Mouse (Mus musculus) induced T-regulatory cell, adult 2 months (primary cell): Measurements from ENCODE around the gene Gm49396.

Source experiments
- DNase-seq: peaks from one replicate; pipeline ENCODE4 v3.0.0-alpha.2; 2012; ENCODE audit warnings: low read depth

Gm49396 gene

GRCm38 (mm10) chr7:30587842-30588667, 24.9 kb downstream of the Gm49396 start:
- DNase-seq, result peak; percentile 61

GRCm38 (mm10) chr7:30588676-30589434, 25.7 kb downstream of the Gm49396 start, which contains the start of gene Kmt2b:
Kmt2b (minus strand) TSS chr7:30588726.
- peak; percentile 94 for DNase-seq

GRCm38 (mm10) chr7:30589435-30590301, 26.5 kb downstream of the Gm49396 start:
- peak; percentile 88 for DNase-seq

DNA sequence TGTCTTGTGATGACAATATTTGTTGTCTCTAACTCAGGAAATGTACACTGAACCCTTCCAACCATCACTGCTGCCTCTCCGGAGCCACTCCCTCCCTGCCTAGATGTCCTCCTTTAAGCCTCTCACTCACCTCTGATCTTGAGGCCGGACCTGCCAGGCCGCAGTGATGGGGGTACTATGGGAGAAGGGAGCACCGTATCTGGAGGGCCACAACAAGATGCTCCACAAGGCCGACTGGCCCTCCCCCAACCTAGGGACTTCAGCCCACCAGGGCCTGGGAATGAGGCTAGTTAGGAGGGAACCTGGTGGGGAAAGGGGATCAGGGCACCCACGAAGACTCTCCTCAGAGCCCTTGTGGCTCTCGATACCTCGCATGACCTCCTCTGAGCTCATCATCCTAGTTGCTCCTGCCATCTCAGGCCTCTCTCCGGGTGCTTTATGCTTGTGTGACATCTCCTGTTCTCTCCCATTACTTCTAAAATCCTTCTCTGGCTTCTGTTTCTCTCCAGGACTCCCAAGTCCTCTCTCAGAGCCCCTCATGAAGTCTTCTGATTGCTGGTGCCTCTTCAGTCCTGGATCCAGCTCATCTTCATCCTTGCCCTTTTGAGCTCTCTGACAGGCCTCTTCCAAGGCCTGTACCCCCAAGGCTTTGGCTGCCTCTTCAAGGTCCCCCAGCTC, 27.9 kb downstream of the Gm49396 start:
- DNase-seq, result no peak

GRCm38 (mm10) chr7:30591605-30591951, 28.4 kb downstream of the Gm49396 start:
- no peak for DNase-seq

GRCm38 (mm10) chr7:30592772-30593423, 29.8 kb downstream of the Gm49396 start:
- DNase-seq, result peak; percentile 76

DNA sequence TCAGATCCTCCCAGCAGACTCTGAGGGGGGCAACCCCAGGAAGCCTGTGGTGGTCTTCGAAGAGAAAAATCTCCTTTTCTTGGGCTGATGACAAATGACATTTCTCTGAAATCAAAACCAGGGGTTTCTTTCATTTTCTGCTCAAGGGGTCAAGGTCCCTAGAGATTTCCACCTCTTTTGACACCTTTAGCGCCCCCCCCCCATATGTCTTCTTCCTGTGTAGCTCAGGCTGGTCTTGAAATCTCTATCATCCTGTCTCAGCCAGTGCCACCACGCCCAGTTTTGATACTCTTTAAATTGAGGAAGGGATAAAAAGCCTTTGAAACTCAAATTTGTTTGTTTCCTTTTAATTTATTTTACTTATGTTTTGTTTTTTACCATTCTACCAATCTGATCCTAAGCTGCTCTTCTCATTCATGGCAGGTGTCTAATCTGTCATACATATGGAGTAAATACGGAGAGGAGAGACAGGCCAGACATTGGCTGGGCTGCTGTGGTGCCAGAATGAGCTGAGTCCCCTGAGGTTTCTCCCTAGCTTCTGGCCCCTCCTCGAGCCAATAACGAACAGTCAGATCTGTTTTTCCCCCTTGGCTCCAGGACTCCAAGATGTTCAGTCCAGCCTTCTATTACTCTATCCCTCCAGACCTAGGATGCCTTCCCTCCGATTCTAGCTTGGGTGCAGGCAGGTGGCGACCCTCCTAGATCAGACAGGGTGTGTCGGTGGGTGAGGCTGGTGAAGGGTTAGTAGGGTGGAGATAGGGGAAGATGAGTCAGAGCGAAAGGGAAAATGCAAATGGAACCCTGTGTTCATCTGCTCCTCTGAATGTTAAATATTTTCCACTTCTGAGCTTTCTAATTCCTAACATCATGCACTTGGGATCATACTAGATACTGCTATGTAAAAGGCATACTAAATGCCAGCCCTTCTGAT, 30.7 kb downstream of the Gm49396 start:
- peak; percentile 81 for DNase-seq

- DNase-seq, result peak; percentile 69
Measured at GRCm38 (mm10) chr7:30594510-30595024, 31.4 kb downstream of the Gm49396 start.

GRCm38 (mm10) chr7:30596093-30596492, 32.9 kb downstream of the Gm49396 start:
- DNase-seq, result no peak

- DNase-seq, result no peak
Measured at GRCm38 (mm10) chr7:30596811-30597210, 33.7 kb downstream of the Gm49396 start.

GRCm38 (mm10) chr7:30598786-30599185, 35.6 kb downstream of the Gm49396 start, which contains the start of gene Zbtb32:
Zbtb32 (minus strand) TSS chr7:30598909.
- DNase-seq, result no peak

- DNase-seq, result peak; percentile 85
Measured at GRCm38 (mm10) chr7:30599933-30600353, 36.8 kb downstream of the Gm49396 start.

DNA sequence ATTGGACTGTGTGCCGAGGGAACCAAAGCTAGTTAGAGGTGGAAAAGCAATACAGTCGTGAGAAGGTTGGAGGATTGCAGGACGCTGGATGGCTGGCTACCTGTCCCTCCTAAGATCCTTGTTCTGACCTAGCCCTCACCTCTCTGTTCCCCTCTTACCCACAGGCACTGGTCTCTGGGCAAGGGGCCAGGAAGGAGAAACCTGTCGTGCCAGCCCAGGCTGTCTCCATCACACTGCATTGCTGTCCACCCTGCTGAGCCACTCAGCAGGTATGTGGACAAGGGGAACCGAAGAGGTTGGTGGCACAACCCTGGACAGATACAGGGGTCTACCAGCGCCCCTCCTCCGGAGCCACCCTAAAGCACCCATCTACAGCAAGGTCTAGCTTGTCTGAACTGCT, 37.5 kb downstream of the Gm49396 start:
- no peak for DNase-seq

- no peak for DNase-seq
Measured at GRCm38 (mm10) chr7:30602583-30602982, 39.4 kb downstream of the Gm49396 start.

DNA sequence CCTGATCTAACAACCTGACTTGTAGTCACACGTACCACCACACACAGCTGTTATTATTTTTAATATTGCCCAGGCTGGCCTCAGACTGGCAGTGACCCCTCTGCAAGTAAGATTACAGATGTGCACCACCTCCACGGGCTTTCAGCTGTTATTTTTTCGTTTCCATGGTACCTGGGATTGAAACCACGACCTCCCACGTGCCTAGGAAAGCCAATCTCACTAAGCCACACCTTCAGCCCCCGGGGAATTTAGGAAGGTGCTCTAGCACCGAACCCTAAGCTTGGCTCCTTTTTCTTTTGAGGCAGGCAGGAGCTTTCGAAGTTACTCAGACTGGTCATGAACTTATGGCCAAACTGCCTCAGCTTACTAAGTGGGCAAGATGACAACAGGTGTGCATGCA, 41.3 kb downstream of the Gm49396 start:
- DNase-seq, result no peak

- DNase-seq, result no peak
Measured at GRCm38 (mm10) chr7:30604944-30605343, 41.8 kb downstream of the Gm49396 start.

GRCm38 (mm10) chr7:30607706-30608309, 44.7 kb downstream of the Gm49396 start:
- peak; percentile 88 for DNase-seq

- no peak for DNase-seq
Measured at GRCm38 (mm10) chr7:30608476-30608875, 45.3 kb downstream of the Gm49396 start.

GRCm38 (mm10) chr7:30610043-30610442, 46.9 kb downstream of the Gm49396 start:
- no peak for DNase-seq
